Mouse (Mus musculus) bone marrow macrophage, adult 2 months (primary cell): ENCODE data around the gene Cadm4.

Experiments
- CTCF ChIP-seq: IDR thresholded peaks from 2 replicates; pipeline ENCODE4 v1.5.1; 2012; ENCODE audit warnings: low read depth, mild to moderate bottlenecking, low read length, moderate library complexity
- POLR2A ChIP-seq: IDR thresholded peaks from 2 replicates; pipeline ENCODE4 v1.6.1; 2012; ENCODE audit warnings: mild to moderate bottlenecking, low read depth, low read length, borderline replicate concordance

- TF ChIP-seq CTCF (no peak), POLR2A (no peak)
Measured at GRCm38 (mm10) chr7:24478911-24479310, 2.9 kb upstream of the Cadm4 start.
